Mouse (Mus musculus) lung, postnatal 0 days (tissue): ENCODE measurements around the gene Capn12. TPM values are rescaled to one million over a fixed set of nuclear protein-coding genes. Genes with fewer than 3 reads are reported as not detected.

Experiments used
- ATAC-seq: fragments of 200-750 bp; cut with Nextera tagmentation; 2 replicates; pipeline ENCODE4 v1.8.0; 2017; ENCODE audit warnings: moderate library complexity
- DNase-seq: peaks from one replicate; pipeline ENCODE4 v3.0.0-alpha.2; 2016; ENCODE audit warnings: low spot score
- H3K27ac ChIP-seq: fragments of 300-500 bp; sonication (generic); 2 replicates; pipeline ENCODE4 v1.5.1; 2014; ENCODE audit warnings: antibody characterized with exemption, mild to moderate bottlenecking, low read length, mixed read lengths
- H3K27me3 ChIP-seq: fragments of 300-500 bp; sonication (generic); replicated peaks from 2 replicates; pipeline ENCODE4 v1.6.1; 2014; ENCODE audit warnings: low read length, mixed read lengths; ENCODE audit not compliant: insufficient read depth
- H3K36me3 ChIP-seq: fragments of 300-500 bp; sonication (generic); 2 replicates; pipeline ENCODE4 v1.6.1; 2014; ENCODE audit warnings: low read length, mixed read lengths; ENCODE audit not compliant: insufficient read depth
- H3K4me1 ChIP-seq: fragments of 300-500 bp; sonication (generic); 2 replicates; pipeline ENCODE4 v1.6.1; 2014; ENCODE audit warnings: antibody characterized with exemption, low read depth, low read length, mixed read lengths; ENCODE audit not compliant: insufficient read depth
- H3K4me2 ChIP-seq: fragments of 300-500 bp; sonication (generic); replicated peaks from 2 replicates; pipeline ENCODE4 v1.6.1; 2014; ENCODE audit warnings: low read depth, mild to moderate bottlenecking, low read length, moderate library complexity, mixed read lengths
- H3K4me3 ChIP-seq: fragments of 300-500 bp; sonication (generic); 2 replicates; pipeline ENCODE4 v1.5.1; 2014; ENCODE audit warnings: low read depth, low read length
- H3K9ac ChIP-seq: fragments of 300-500 bp; sonication (generic); replicated peaks from 2 replicates; pipeline ENCODE4 v1.6.1; 2014; ENCODE audit warnings: low read depth, mild to moderate bottlenecking
- H3K9me3 ChIP-seq: fragments of 300-500 bp; sonication (generic); 2 replicates; pipeline ENCODE4 v1.6.1; 2016; ENCODE audit warnings: low read length, mixed read lengths
- CTCF ChIP-seq: IDR thresholded peaks from 2 replicates; pipeline ENCODE4 v1.5.1; 2016; ENCODE audit warnings: antibody characterized with exemption, mild to moderate bottlenecking
- EP300 ChIP-seq: IDR thresholded peaks from 2 replicates; pipeline ENCODE4 v1.6.1; 2016; ENCODE audit warnings: antibody characterized with exemption, mild to moderate bottlenecking, control low read depth
- WGBS: fragments of 180-500 bp; shearing (Covaris S2); extraction: QIAGEN DNeasy Blood & Tissue Kit; methylation state at CpG from one replicate; pipeline ENCODE4 v1.1.7; 2014; 5-methylcytosine and 5-hydroxymethylcytosine counted together
- polyA plus RNA-seq: library from polyadenylated mRNA; unstranded; fragments of >200 nt; fragmentation: Nextera tagmentation; extraction: Ambion mirVana; gene quantifications from 2 replicates; pipeline ENCODE4 v1.2.1, GENCODE M21; 2015

The Capn12 gene
- polyA plus RNA-seq, 1 experiment from 2014 or later, result 0.33 TPM

DNA sequence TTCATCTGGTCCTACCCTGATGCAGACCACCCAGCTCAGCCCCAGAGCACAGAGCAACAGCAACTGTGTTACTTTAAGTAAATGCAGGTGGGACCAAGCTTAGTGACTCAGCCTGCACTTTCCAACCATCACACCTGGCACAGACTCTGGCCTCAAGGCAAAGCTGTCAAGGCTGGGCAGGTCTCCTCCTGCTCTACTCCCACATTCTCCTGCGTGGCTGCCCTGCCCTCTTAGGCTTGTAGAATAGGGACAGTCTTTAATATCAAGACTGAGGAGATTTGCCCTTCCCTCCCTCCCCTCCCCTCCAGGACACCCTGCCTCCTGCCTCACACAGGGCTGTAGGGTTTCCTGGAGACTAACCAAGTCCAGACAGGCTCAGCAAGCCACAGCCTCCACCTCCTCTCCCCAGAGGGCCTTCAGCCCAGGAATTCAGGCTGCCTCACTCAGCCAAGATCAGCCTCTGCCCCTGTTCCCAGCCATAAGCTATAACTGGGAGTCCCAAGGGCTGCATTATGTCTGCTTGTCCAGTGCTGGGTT is 31.5 kb upstream of the Capn12 start:
- H3K4me1 ChIP-seq, result no peaks in the 10 kb centered on the region
- H3K9me3 ChIP-seq, result no peaks in the 10 kb centered on the region
- no peak overlapping the region for H3K4me2 ChIP-seq
- no peak overlapping the region for H3K9ac ChIP-seq
- ATAC-seq (no peak), DNase-seq (no peak)
- 38% methylated on average over 1 of the region's 1 CpGs for WGBS
- TF ChIP-seq CTCF, result no peak
- no peak for TF ChIP-seq EP300
- no peak overlapping the region for H3K27ac ChIP-seq
- H3K27me3 ChIP-seq, result no peaks in the 10 kb centered on the region
- no peak overlapping the region for H3K4me3 ChIP-seq
- no peaks in the 10 kb centered on the region for H3K36me3 ChIP-seq

DNA sequence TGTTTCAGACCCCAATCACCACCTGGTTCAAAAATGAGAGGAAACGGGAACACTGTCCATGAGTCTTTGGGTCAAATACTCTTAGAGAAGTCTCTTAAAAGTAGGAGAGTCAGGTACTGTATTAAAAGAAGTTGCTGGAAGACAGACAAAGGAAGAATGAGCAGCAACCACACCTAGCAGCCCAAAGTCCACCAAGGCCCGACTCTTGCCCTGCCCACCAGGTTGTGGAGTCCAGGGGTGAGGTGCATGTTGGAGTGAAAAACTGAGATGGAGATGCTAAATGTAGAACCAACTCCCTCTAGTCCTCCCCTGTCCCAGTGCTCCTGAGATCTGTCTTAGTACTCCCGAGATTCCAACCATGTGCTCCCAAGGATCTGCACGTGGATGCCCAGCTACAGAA is 30.6 kb upstream of the Capn12 start:
- no peaks in the 10 kb centered on the region for H3K36me3 ChIP-seq
- DNase-seq (no peak), ATAC-seq (no peak)
- H3K27me3 ChIP-seq, result no peaks in the 10 kb centered on the region
- no peak overlapping the region for H3K9ac ChIP-seq
- no peaks in the 10 kb centered on the region for H3K4me1 ChIP-seq
- no peaks in the 10 kb centered on the region for H3K9me3 ChIP-seq
- no peak overlapping the region for H3K4me3 ChIP-seq
- no peak for TF ChIP-seq CTCF
- H3K27ac ChIP-seq, result no peak overlapping the region
- H3K4me2 ChIP-seq, result no peak overlapping the region
- WGBS, result 78% methylated on average over 4 of the region's 4 CpGs

DNA sequence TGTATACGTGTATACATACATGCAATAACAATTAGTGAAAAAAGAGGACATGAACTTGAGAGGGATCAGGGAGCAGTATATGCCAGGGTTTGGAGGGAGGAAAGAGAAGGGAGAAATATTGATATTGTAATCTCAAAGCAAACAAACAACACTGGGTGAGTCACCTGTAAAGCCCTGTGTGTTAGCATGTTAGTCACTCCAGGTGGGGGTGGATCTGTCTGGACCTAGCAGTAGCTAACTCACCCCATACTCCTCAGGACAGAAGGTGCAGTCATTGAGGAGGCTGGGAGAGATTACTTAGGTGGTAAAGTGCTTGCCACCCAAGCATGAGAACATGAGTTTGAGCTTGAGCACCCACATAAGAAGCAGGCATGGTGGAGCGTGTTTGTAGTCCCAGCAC is 21.3 kb upstream of the Capn12 start:
- no peak for TF ChIP-seq CTCF
- TF ChIP-seq EP300, result no peak
- no peaks in the 10 kb centered on the region for H3K27me3 ChIP-seq
- no peak overlapping the region for H3K4me2 ChIP-seq
- H3K4me1 ChIP-seq, result no peaks in the 10 kb centered on the region
- no peak overlapping the region for H3K4me3 ChIP-seq
- H3K27ac ChIP-seq, result no peak overlapping the region
- no peaks in the 10 kb centered on the region for H3K36me3 ChIP-seq
- DNase-seq, result no peak
- WGBS, result 92% methylated on average over 2 of the region's 2 CpGs
- no peak overlapping the region for H3K9ac ChIP-seq
- no peak for ATAC-seq
- no peaks in the 10 kb centered on the region for H3K9me3 ChIP-seq

DNA sequence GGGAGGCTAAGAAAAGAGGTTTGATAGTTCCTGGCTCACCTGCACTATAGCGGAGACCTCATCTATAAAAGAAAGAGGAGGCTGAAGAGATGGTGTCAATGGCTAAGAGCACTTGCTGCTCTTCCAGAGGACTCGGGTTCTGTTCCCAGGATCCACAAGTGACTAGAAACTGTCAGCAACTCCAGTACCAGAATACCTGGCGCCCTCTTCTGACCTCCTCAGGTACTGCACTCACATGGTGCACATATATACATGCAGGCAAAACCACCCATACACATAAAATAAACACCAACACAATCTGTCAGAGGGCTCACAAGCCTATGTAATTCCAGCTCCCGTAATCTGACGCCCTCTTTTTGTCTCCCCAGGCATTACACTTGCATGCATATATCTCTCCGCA is 20.3 kb upstream of the Capn12 start:
- no peak for TF ChIP-seq EP300
- no peak; the same call in 1 of the 2 replicates for TF ChIP-seq CTCF

DNA sequence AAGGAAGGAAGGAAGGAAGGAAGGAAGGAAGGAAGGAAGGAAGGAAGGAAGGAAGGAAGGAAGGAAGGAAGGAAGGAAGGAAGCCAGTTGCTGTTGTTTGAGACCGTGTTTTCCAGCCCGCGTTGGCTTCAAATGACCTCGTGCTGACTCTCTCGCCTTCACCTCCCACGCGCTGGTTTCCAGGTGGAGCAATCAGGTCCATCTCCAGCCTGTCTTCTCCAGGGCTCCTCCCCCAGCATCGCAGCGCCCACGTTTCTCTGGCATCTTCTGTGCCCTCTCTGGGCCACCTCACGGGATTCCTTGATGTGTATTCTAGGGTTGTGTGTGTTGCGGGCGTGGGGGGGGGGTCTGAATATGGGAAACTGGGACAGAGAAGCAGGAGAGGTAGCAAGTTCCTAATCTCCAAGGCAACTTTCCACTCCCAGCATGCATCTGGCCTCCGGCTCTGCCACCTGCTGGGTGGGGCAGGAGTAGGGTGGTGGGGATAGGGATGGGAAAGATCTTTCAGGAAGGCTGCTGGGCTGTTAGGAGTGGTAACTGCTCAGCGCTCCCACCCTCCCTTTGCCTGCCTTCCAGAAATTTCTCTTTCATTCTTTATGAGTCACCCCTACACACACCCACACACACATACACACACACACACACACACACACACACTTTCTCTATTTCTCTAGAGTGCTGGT is 18.3 kb upstream of the Capn12 start:
- H3K27me3 ChIP-seq, result no peaks in the 10 kb centered on the region
- DNase-seq (peak; percentile 49), ATAC-seq (no peak)
- peaks cover 13% of the 10 kb centered on the region; the same call in 1 of the 2 replicates for H3K4me1 ChIP-seq
- no peak overlapping the region for H3K4me2 ChIP-seq
- H3K36me3 ChIP-seq, result no peaks in the 10 kb centered on the region
- no peak overlapping the region for H3K4me3 ChIP-seq
- TF ChIP-seq EP300 (no peak), CTCF (no peak)
- H3K9me3 ChIP-seq, result no peaks in the 10 kb centered on the region
- H3K9ac ChIP-seq, result no peak overlapping the region
- WGBS, result 75% methylated on average over 15 of the region's 15 CpGs
- H3K27ac ChIP-seq, result no peak overlapping the region

More for the DNA sequence above, 20.3 kb upstream of the Capn12 start:
- no peak overlapping the region for H3K4me2 ChIP-seq
- no peak overlapping the region for H3K27ac ChIP-seq
- no peak overlapping the region for H3K4me3 ChIP-seq
- no peak for DNase-seq
- no peak for ATAC-seq
- H3K9ac ChIP-seq, result no peak overlapping the region
- no peaks in the 10 kb centered on the region for H3K36me3 ChIP-seq
- no peaks in the 10 kb centered on the region for H3K9me3 ChIP-seq
- H3K27me3 ChIP-seq, result no peaks in the 10 kb centered on the region
- H3K4me1 ChIP-seq, result peaks cover 5% of the 10 kb centered on the region; the same call in 1 of the 2 replicates
- 85% methylated on average over 6 of the region's 6 CpGs for WGBS

DNA sequence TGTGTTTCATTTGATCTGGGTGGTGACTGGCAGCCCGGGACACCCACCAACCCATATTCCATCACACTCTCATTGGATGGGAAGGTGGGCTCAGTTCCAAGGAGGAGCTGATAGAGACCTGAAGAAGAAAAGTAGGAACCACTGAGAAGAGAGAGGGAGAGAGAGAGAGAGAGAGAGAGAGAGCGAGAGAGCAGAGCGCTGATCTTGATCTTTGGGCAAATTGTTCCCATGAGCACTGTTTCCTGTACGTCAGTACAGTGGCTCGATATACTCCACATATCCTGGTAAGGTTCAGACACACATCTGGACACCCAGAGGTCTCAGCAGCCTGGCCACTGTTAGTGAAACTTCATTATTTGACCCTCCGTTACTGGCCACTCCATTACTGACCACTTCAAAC is 17.7 kb upstream of the Capn12 start, which contains the start of gene Lgals7:
Lgals7 (plus strand) TSS at position 314 of the 400 bp plus-strand sequence.
- TF ChIP-seq EP300, result no peak
- TF ChIP-seq CTCF, result no peak
- no peaks in the 10 kb centered on the region for H3K9me3 ChIP-seq
- no peak for ATAC-seq
- 79% methylated on average over 6 of the region's 6 CpGs for WGBS
- no peak within 1 kb of the TSS for H3K4me3 ChIP-seq
- H3K27ac ChIP-seq, result no peak within 1 kb of the TSS
- peaks cover 13% of the 10 kb centered on the region; the same call in 1 of the 2 replicates for H3K4me1 ChIP-seq
- H3K27me3 ChIP-seq, result no peaks in the 10 kb centered on the region
- DNase-seq, result no peak
- H3K36me3 ChIP-seq, result no peaks in the 10 kb centered on the region
- H3K9ac ChIP-seq, result no peak within 1 kb of the TSS
- H3K4me2 ChIP-seq, result no peak within 1 kb of the TSS
